Mouse (Mus musculus) left cerebral cortex, adult 2 months (tissue): ENCODE results near the gene Amy1. TPM values are rescaled to one million over a fixed set of nuclear protein-coding genes. Genes with fewer than 3 reads are reported as not detected.
"Not testable (repeated sequence)": the region's sequence is repeated elsewhere in the genome, so short reads cannot be mapped to it uniquely, and the experiment has no call there.

Source experiments
- DNase-seq, 2 experiments: peaks; one replicate each; pipeline ENCODE4 v3.0.0; 2021 to 2022; ENCODE audit warnings: low spot score in 2 of 2, mixed read lengths in 1 of 2; ENCODE audit errors: extremely low spot score in 1 of 2
- H3K27ac ChIP-seq: fragments of 200-600 bp; 2 replicates; pipeline ENCODE4 v1.8.1; 2022
- H3K4me3 ChIP-seq: fragments of 200-600 bp; 2 replicates; pipeline ENCODE4 v1.8.1; 2022
- CTCF ChIP-seq: fragments of 200-600 bp; IDR thresholded peaks from 2 replicates; pipeline ENCODE4 v1.8.1; 2022; ENCODE audit warnings: antibody characterized with exemption, mild to moderate bottlenecking, moderate library complexity
- intact Hi-C: fragments of 180-260 bp; cut with DNase I; formaldehyde crosslinking; loops from one replicate; pipeline ENCODE4 v1.15.1; 2025
- long read RNA-seq, 2 experiments: library from polyadenylated mRNA; stranded (forward); transcript quantifications; one replicate each; pipeline ENCODE4 v2.0.0; 2021; ENCODE audit warnings: borderline mapping rate in 2 of 2
- total RNA-seq, 2 experiments: library from RNA; stranded (reverse); gene quantifications; 2 replicates each; pipeline ENCODE4 v1.2.3; 2021

Amy1 gene
- total RNA-seq: 10 to 100 TPM; 12.7 to 14.4 TPM
- long read RNA-seq, experiment 1, partial matches to known transcripts: 0 of 2 reads
- long read RNA-seq, experiment 1, other reads (novel, unspliced or antisense): 2 of 2 reads
- long read RNA-seq, experiment 2, partial matches to known transcripts: 0 of 1 reads
- long read RNA-seq, experiment 2, other reads (novel, unspliced or antisense): 1 of 1 reads

DNA sequence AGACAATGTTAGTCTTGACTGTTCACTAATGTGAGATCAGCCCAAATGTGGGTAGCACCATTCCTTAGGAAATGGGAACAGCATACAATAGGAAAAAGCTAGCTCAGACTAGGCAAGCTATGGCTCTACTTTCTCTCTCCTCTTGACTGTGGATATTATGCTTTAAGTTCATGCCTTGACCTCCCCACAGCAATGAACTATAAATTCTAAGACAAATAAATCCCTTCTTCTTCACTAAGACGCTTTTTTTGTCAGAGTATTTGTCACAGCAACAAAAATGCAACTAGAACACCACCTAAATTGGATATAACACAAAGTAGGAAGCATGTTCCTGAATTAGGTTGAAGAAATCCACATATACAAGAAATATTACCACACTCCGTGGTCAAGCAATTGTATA, at the start of gene Amy1:
Amy1 (minus strand) TSS at position 101 of the 400 bp plus-strand sequence.
- no peak within 1 kb of the TSS for H3K4me3 ChIP-seq
- no peak for DNase-seq

DNA sequence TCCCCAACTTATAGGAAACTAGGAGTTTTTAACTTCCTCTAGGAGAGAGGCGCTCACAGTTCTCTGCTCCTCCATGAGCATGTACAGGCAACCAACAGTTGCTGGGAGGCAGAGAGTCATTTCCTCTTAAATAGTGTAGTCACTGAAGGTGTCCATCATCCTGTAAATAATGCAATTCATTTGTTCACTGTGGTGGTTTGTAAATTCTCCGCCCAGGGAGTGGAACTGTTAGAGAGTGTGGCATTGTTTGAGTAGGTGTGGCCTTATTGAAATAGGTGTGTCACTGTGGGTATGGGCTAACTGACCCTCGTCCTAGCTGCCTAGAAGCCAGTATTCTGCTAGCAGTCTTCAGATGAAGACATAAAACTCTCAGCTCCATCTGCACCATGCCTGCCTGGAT, 47.8 kb upstream of the Amy1 start:
- DNase-seq: no peak
- Histone ChIP-seq H3K4me3 (no peak overlapping the region), H3K27ac (no peak overlapping the region)
- no peak for TF ChIP-seq CTCF
- intact Hi-C loops: loop anchor here (10.0 kb wide), 1 partner anchor 450 kb away; no protein-coding TSS in a partner anchor

More for the DNA sequence above, at the start of gene Amy1:
- no peak for TF ChIP-seq CTCF
- intact Hi-C loops: no loop called here
- no peak within 1 kb of the TSS for H3K27ac ChIP-seq

DNA sequence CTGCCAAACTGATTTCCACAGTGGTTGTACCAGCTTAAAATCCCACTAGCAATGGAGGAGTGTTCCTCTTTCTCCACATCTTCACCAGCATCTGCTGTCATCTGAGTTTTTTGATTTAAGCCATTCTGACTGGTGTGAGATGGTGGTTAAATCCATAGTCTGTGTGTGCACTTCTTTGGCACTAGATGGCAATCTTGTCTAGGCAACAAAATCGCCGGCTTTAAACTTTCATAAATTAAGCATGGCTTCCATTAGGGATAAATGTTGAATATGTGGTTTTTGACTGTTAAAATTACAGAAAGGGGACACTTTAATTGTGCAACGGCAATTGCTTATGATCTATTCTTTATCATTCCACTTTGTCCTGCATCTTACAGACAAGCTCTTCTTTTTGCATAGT, 44.9 kb upstream of the Amy1 start:
- intact Hi-C loops: loop anchor here (1.0 to 10.0 kb wide), 3 partner anchors 381 to 1991 kb away; no protein-coding TSS in a partner anchor
- not testable (repeated sequence) for DNase-seq, H3K4me3 ChIP-seq, H3K27ac ChIP-seq
- peak; percentile 65 for TF ChIP-seq CTCF

DNA sequence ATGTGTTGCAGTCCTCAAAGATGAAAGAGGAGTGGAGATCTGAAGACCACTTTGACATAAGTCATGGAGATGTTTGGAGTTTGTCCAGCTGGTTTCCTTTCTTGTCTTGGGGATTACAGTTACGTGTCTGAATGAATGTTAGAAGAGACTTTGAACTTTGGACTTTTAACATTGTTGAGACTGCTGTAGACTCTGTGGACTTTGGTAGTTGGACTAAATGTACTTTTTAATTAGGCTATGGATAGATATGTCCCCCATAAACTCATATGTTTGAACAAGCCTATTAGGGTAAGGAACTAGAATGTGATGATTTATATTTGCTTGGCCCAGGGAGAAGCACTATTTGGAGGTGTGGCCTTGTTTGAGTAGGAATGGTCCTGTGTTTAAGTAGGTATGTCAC, 33.0 kb upstream of the Amy1 start:
- intact Hi-C loops: loop anchor here (1.0 kb wide), 1 partner anchor 8 kb away; no protein-coding TSS in a partner anchor
- no peak overlapping the region for H3K27ac ChIP-seq
- DNase-seq: no peak
- no peak for TF ChIP-seq CTCF
- no peak overlapping the region for H3K4me3 ChIP-seq

DNA sequence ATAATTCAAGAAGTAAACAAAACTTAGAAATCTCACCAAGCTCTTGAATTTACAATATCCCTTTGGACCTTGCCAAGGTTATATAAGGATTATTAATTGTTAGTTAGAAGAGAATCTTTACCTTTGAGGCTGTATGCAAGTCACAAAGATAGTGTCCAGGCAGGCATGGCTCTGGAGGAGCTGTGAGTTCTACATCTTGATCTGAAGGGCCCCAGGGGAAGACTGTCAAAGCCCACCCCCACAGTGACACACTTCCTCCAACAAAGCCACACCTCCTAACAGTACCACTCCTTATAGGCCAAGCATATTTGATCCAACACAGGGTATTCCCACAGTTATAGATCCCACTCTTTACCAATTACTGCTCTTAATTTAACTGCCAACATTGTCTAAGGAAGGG, 27.7 kb upstream of the Amy1 start:
- TF ChIP-seq CTCF: no peak
- H3K27ac ChIP-seq: no peak overlapping the region
- H3K4me3 ChIP-seq: no peak overlapping the region
- DNase-seq: no peak
- intact Hi-C loops: no loop called here

DNA sequence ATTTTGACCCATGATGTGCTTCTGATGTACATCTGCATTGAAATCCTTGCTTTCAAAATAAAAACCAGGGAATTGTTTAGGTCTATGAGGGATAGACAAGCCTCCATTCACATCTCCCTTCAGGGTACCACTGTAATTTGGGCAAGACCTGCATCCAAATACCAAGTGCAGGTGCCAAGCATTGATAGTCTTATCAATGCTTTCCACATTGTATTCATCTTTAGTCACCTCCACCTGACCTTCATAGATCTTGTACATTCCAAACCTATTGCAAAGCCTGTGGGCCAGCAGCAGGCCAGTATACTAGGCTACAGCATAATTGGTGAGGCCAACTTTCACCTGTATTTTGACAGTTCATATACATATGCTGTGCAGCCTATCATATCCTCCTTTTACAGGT, 25.1 kb upstream of the Amy1 start:
- TF ChIP-seq CTCF: no peak
- intact Hi-C loops: no loop called here
- no peak overlapping the region for H3K4me3 ChIP-seq
- no peak overlapping the region for H3K27ac ChIP-seq
- no peak for DNase-seq

DNA sequence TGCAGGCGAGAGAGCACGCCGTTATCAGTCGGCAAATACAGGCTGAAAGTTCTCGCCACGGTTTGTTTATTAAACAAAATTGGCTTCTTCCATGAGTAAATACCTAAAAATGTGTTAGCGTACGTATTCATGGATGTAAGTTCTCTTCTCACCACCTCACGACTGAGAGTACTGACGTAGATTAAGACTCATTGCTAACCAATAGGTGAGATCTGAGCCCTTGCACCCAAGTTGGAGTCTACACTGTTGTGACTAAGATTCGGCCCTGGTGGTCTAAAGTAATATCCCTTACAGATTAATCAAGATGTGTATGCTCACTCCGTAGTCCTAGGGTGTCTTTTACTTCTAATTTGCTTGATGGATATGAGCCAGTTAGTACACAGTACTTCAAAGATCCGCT, 24.1 kb upstream of the Amy1 start:
- Histone ChIP-seq H3K4me3 (peak overlapping the region; percentile 94), H3K27ac (peak overlapping the region; percentile 99)
- DNase-seq: no peak
- TF ChIP-seq CTCF: no peak; the same call in 1 of the 2 replicates
- intact Hi-C loops: no loop called here

DNA sequence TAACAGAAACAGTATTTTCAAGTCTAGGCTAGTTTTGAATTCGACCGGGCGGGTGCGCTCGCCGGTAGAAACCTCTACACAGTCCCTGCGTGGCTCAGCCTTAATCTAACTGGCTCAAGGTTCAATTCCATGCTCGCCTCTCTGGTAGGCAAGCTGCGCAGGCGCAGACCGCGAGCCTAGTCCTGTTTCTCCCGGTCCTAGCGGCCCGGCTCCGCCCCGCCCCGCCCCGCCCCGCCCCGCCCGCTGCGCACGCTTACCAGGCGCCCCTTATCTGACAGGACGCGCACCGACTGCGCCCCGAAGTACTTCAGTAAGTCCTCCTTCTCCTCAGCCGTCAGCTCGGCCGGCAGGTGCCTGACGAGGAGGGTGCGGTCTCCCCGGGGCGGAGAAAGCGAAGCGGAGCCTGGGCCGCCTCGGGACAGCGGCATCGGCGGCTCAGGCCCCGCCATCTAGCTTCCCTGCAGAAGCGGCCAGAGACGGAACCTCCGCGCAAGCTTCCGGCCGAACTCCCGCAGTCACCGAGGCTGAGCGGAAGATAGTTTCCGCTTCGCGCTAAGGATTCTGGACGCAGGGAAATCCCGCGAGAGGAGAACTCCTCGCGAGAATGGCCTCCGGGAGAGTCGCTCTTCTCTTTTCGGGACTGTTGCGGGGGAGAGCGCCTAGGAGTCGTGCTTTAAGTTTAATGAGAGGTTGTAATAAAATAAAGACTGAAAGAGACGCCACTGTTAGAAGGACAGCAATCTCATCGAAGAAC, 23.3 kb upstream of the Amy1 start, which contains the start of gene Rnpc3:
Rnpc3 (minus strand) TSS at position 544 of the 754 bp plus-strand sequence.
- intact Hi-C loops: no loop called here
- peak; percentile 94 to 95 for DNase-seq

DNA sequence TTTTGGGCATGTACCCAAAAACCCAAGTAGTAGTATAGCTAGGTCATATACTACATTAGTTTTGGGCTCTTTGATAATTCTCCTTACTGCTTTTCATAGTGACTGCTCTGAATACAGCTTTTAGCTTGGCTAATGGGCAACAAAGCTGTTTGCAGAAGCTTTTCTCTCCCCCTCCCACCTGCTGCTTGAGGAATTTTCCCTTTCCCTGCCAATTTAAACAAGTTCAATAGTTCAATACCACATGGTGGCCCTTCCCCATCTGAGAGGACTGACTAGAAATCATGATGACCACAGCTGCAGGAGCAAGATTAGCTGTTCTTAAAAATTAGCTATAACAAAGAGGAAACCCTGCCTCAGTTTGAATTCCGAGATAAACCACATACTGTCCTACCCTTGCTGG, 15.7 kb downstream of the Amy1 start:
- DNase-seq: no peak
- no peak overlapping the region for H3K27ac ChIP-seq
- intact Hi-C loops: no loop called here
- no peak for TF ChIP-seq CTCF
- no peak overlapping the region for H3K4me3 ChIP-seq

More for the DNA sequence above, 23.3 kb upstream of the Amy1 start, which contains the start of gene Rnpc3:
- Histone ChIP-seq H3K27ac (peak within 1 kb of the TSS; percentile 99), H3K4me3 (peak within 1 kb of the TSS; percentile 94)
- TF ChIP-seq CTCF: no peak; the same call in 1 of the 2 replicates

DNA sequence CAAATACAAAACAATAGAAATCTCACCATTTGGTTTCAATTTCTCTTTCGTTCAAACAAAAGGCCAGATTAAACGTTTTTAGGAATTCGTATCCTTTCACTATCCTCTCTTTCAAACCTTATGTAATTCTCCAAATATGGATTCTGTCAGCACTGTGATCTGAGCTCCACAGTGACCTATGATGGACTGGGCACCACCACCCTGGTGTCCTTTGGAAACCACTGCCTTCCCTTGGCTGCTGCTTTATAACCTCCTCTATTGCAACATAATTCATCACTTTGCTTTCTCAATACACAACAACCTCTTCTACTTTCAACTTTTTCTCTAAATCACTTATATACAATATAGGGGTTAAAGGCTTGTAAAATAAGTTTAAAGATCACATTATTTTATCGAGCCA, 31.9 kb downstream of the Amy1 start:
- H3K27ac ChIP-seq: no peak overlapping the region
- DNase-seq: no peak
- intact Hi-C loops: no loop called here
- TF ChIP-seq CTCF: no peak
- H3K4me3 ChIP-seq: no peak overlapping the region

DNA sequence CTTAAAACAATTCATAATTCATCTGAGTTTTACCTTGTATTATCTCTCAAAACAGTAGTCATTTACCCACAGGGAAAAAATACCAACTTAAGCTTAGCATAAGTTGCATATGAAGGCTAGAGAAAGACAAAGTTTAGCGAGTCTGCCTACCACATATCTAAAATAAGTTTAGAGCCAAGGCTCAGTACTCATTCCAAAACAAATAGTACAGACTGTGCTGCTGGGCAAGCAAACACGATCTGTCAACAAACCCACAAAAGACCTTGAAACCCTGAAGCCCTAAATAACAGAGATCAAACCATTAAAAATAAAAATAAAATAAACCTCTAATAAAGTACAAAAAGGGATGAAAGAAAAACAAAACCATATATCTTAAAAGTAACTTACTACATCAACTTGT, 32.4 kb downstream of the Amy1 start:
- no peak for TF ChIP-seq CTCF
- no peak overlapping the region for H3K4me3 ChIP-seq
- intact Hi-C loops: no loop called here

DNA sequence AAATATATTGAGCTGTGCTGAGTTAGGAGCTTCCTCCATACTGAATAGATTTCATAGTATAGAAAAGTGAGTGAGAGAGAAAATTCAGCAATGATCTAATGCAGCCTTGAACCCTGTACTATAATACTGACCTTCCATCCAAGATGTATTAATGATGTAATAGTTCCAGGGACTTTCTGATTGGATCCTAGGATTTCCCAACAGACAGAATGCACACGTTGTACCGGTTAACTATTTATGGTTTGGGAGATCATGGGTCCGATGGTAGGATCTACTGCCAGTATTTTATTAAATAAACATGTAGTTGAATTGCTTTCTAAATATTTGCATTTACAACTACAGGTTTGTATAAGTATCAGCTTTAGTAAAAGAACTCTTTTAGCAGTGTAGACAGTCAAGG, 34.3 kb downstream of the Amy1 start:
- DNase-seq: no peak
- intact Hi-C loops: no loop called here
- no peak for TF ChIP-seq CTCF
- H3K4me3 ChIP-seq: no peak overlapping the region
- no peak overlapping the region for H3K27ac ChIP-seq

More for the DNA sequence above, 32.4 kb downstream of the Amy1 start:
- DNase-seq: no peak
- no peak overlapping the region for H3K27ac ChIP-seq
